Mouse (Mus musculus) fat pad, adult 2 months (tissue): ENCODE data around the gene Igf2r.

Experiments
- DNase-seq: peaks from one replicate; pipeline ENCODE4 v3.0.0-alpha.2; 2011; ENCODE audit warnings: low read depth, low spot score; ENCODE audit errors: extremely low read depth

The Igf2r gene

GRCm38 (mm10) chr17:12782861-12783847 lies 13.7 kb upstream of the Igf2r start:
- no peak for DNase-seq

- no peak for DNase-seq
Observed at GRCm38 (mm10) chr17:12781101-12781500, 11.6 kb upstream of the Igf2r start.

- no peak for DNase-seq
Observed at GRCm38 (mm10) chr17:12780125-12780524, 10.7 kb upstream of the Igf2r start.

GRCm38 (mm10) chr17:12779442-12779841 lies 10.0 kb upstream of the Igf2r start:
- no peak for DNase-seq

GRCm38 (mm10) chr17:12773956-12774355 lies 4.5 kb upstream of the Igf2r start:
- no peak for DNase-seq

DNA sequence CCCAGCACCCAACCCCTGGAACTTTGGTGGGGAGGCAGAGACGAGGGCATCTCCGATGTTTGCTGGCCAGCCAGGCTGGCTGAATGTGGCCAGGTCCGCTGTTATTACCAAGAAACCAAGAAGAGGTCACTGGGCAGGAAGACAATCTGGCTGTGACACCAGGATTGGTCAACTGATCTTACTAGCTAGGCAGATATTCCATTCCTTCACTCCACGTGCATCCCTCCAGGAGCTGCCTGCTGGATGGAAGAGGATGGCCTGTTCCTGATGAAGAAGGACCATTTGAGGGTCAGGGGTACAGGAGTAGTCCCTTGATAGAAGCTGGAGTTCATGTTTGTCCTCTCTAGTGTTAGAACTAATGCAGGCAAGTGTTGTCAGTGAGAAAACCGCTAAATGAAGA lies 1.0 kb upstream of the Igf2r start:
- no peak for DNase-seq

DNA sequence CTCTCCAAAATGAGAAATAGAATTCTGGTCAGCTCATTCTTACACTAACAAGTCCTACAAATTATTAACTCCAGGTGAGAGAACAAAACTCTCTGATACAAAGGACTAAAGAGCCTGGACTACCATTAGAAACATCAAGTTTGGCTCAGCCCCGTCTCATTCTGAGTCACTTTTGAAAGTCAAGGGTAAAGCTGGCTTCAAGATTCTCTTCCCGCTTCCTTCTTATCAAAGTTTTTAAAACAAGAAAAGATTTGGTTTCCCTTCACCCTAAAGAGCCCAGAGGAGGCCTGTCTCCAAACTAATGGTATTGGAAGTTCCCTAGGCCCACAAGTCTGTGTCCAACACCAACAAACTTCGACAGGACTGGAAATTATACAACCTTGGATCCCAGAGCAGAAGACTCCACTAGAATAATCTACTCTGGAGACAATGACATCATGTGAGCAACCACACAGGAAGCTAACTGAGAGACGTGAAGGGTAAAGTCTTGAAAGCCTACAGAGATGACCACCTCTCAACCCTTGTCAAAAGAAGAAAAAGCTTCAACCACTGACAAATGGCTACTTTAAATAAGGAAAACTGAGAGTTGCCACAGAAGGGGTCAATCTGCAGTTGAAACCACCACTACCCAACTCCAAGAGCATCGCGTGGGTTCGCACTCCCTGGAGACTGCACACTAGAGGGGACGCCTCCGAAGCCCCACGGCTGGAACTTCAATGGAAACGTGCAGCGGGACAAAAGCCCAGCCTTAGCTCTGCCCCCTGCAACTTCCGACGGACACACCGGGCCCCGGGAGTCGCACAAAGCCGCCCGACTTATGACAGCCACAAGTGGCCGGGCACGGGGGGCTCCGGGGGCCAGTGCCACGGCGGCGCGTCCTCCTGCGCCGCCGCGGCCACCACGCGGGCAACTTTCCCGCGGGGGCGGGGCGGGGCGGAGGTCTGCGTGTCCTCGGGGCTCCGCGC lies 767 bp downstream of the Igf2r start:
- DNase-seq: no peak

DNA sequence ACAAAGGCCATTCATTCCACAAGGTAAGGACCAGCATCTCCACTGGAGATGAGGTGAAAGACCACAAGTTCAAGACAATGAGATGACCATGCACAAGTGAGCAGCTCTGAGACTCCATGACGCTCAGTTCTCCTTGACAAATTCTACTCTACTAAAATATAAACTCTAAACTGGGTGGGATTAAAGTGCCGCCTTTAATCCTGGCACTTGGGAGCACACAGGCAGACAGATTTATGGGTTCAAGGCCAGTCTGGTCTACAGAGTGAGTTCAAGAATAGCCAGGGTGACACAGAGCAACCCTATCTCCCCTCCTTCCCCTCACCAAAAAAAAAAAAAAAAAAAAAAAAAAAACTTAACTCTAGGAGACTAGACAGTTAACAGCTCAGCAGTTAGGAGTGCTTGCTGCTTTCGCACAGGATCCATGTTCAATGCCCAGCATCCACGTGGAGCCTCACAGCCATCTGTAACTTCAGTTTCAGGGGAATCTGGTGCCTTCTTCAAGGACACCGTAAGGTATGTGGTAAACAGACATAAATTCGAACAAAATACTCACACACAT lies 2.1 kb downstream of the Igf2r start:
- no peak for DNase-seq

- no peak for DNase-seq
Observed at GRCm38 (mm10) chr17:12763412-12763811, 6.1 kb downstream of the Igf2r start.

GRCm38 (mm10) chr17:12760355-12761146 lies 8.9 kb downstream of the Igf2r start:
- DNase-seq: no peak

DNA sequence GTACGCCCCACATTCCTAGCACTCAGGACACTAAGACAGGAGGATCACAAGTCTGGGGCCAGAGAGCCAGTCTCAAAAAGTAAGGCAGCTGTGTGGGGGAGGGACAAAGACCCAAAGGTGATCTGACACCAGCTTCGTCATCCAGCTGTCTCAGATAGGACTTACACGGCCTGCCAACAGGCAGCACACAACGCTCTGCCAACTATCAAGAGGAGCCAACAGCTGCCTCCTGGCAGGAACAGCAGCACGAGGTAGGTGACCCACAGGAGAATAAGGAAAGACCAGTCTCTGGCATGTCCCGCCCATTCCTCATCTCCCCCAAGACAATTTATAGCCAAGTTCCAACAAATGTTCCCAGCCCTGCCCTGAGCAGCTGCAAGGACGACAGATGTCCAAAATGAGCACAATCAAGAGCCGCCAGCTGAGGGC lies 9.8 kb downstream of the Igf2r start:
- DNase-seq: peak; percentile 42

DNA sequence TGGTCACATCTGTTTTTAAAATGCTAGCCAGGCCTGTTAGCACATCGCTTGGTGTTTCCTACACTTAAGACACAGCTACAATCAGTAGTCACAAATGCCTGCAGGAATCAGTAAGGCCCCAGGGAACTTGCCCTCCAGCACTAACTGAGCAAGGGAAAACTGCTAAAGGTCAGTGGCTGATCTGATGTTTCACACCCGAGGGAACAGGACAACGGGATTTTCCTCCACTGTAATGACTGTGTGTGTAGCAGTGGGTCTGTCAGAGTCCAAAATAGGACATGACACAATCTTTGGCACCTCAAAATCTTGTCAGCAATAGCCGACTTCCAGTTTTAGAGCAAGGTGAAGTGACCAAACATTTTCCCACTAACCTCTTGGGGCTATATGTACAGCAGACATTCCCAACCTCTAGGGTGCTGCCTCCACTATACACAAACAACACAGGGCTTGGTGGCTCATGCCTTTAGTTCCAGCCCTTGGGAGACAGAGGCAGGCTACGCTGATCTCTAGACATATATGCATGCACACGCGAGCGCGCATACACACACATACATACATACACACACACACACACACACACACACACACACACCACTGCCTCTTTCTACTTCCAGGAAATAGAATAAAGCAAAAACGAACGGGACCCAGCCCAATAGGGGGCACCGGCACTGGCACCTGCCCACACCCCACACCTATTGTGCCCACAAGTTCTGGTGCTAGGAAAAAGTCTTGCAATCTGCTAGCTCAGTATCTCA lies 10.6 kb downstream of the Igf2r start:
- no peak for DNase-seq

GRCm38 (mm10) chr17:12757990-12758389 lies 11.5 kb downstream of the Igf2r start:
- DNase-seq: no peak

DNA sequence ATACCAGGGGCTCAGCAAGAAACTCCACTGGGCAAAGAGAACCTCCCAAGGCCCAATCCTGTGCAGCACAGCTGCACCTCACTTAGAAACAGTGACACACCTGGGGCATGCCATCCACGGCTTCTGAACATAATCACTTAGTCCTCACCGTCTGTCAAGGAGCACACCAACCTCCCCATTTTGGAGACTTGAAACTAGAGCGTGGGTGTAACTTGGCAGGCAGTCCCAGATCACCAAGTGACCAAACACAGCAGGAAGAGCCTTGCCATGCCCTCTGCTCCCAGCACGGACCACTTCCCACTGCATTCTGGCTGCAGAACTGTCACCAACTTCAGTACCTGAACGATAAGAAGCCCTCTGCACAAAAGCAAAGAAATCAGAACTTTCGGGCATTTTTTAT lies 12.3 kb downstream of the Igf2r start:
- DNase-seq: no peak

- no peak for DNase-seq
Observed at GRCm38 (mm10) chr17:12755951-12756350, 13.5 kb downstream of the Igf2r start.

DNA sequence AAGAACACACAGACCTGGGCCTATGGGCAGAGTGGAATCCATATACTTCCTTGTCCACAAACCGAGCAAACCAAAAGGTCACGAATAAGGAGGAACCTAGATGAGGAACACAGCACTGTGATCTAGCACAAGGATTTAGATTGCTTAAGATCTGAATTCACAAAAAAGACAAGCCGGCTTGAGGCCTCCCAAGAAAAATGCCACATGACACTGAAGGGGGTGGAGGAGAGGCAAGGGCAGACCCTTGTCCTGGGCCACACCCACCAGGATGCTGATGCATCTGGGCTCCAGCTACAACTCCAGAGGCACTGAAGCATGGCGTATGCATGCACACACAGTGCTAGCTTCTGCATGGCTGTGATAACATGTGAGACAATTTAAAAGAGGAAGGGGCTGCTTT lies 14.3 kb downstream of the Igf2r start:
- no peak for DNase-seq

DNA sequence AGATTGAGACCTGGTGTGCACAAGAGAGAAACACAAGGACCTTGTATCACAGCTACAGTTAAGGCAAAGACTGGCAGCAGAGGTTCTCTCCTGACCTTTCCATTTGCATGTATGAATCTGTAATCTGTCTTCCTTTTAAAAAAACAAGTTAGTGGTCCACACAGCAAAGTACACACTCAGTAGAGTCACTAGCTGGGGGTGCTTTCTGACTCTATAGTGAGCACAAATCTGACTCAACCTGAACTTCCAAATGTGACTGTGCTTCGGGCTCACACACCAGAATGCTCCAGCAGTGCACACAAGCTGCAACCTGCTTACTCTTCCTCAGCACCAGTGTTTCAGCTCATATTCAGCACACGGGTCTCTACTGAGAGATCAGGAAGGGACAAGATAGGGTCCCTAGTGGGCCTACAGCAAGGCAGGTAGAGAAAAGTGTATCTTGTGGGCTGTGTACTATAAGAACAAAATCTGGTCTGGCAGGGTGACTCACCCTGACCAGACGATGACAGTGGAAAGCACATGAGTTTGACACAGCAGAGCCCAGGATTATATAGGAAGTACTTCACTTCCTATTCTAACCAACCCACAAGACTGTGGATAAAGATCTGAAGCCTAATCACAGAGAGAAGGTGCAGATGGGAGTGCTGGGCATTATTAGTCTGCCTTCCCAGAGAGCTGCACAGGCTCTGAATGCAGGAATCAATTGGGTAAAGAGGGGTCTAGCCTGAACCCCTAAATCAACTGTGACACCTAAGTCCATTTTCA lies 15.0 kb downstream of the Igf2r start:
- no peak for DNase-seq

DNA sequence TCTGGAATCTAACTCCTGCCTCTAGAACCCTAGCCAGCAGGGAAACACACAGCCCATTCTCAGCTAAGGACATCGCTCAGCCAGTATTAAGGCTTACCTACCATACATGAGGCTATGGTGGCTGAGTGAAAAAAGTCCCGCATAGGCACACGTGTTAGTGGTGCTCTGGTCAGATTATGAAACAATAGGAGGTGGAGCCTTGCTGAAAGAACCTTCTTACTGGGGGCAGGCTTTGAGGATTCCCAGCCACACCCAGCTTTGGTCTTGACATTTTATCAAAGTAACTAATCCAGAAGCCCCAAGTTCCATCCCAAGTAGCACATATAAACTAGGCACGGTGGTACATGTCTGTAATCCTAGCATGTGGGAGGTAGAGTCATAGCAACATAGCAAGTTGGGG lies 16.4 kb downstream of the Igf2r start:
- no peak for DNase-seq

- DNase-seq: no peak
Observed at GRCm38 (mm10) chr17:12751641-12752040, 17.8 kb downstream of the Igf2r start.
